Mouse (Mus musculus): ENCODE measurements at regions not wholly inside any gene's neighbourhood (a gene's known extent, or its start where the extent isn't known, plus 50 kb on each side); places are given as distances from the start of the nearest gene placed in this dataset.

DNA sequence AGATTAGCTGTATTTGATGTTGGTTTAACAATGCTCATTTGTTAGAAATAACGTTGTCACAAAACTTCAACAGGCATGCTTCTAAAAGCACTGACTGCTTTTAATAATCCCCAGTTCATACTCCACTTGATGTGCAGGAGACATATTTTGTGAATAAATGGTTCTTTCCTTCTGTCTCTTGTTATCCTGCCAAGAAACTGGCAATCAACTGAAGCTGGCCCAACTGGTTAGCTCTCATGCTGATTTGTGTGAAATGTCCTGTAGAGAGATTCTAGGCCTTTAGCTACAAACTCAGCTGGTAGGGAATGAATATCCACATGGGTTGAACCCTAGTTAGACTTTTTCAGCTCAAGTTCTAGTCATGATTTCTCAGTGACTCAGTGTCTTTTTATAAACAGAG, 647.8 kb upstream of the Cntnap5b start:
- peak; percentile 1 to 57 for DNase-seq (ENCODE audit: low spot score in 2 of 2)

DNA sequence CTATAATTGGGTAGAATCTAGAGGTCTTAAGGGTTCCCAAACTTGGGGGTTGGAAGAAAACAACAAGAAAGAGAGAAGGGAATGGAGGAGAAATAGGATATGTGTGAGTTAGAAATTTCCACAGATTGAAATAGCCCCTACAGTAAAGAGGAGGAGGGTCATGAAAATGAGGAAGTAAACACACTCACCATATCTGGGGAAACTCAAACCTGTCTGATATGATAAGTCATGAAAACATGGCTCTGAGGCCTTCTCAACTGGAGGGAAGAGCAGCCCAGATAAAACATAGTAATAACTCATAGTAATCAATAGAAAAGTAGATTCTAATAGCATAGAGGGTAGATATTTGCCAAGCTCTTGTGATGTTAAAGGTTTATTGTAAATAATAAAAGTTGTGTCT, 638.4 kb upstream of the Cntnap5b start:
- DNase-seq (ENCODE audit: low spot score in 2 of 2), result no peak

DNA sequence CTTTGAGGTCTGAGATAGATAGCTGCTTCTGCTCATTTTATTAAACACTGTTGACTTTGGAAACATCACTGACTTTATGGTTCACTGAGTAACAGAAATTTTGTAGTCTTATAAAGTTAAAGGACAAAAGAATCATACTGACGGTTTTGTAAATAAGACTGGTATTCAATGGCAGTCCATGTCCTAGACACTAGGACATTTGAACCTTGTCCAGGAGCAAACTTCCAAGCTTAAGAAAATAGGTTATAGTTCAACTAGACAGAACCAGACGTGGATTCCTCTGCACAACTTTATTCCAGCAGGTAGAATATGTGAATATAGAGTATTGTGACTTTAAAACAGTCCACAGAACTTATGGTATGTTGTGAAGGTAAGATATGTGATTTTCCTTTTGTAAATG, 635.0 kb upstream of the Cntnap5b start:
- no peak for DNase-seq (ENCODE audit: low spot score in 2 of 2)

DNA sequence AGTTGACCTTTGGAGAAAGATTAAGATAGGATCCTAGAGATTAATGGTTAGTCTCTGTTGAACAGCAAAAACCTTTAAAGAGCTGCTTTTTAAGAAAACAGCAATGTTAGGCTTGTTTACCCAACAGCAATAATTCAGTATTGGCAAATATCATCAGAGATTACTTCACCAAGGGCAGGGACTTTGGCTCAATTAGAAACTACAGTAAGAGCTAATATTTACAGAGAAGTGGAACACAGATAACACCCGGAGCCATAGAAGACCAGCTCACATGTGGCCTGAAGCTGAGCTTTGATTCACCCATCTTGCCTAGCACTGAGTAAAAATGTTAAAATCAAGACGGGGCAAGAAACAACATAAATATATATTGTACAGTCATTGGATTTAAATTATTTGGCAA, 611.9 kb upstream of the Cntnap5b start:
- no peak for DNase-seq (ENCODE audit: low spot score in 2 of 2)
